In genomic region chr2:156682965-156683364, GRCm38 (mm10) we compare ENCODE assay signal across 16 mouse cellular contexts.
DNase-seq lines count a peak whose midpoint lies in the region; ATAC-seq and TF ChIP-seq lines count a peak whose summit lies in the region.
"Had no signal": no experiment of that assay in that cellular context is flagged by ENCODE, and none has a peak within 500 bp of the region (broad histone marks: within the 10 kb centered on the region; RNA-seq: fewer than 3 reads in every experiment).

No protein-coding gene starts in this region.

- no peaks in the 10 kb centered on the region for H3K27me3 ChIP-seq in testis, adult 2 months (ENCODE audit: control insufficient read depth, insufficient read depth, low read length)

- H3K4me1 ChIP-seq in testis, adult 2 months (ENCODE audit: control insufficient read depth, insufficient read depth, low read length): peaks cover 2% of the 10 kb centered on the region; the same call in 1 of the 2 replicates
- H3K4me1 ChIP-seq: limb, embryonic 12.5 days had no signal

- peak overlapping the region; percentile 43 for H3K4me3 ChIP-seq in testis, adult 2 months (ENCODE audit: control insufficient read depth, low read depth, low read length)
- H3K4me3 ChIP-seq: embryonic facial prominence, embryonic 13.5 days; heart, embryonic 15.5 days; kidney, embryonic 15.5 days; limb, embryonic 12.5 days; neural tube, embryonic 13.5 days had no signal

- H3K36me3 ChIP-seq in testis, adult 2 months (ENCODE audit: control insufficient read depth, insufficient read depth, low read length): no peaks in the 10 kb centered on the region
- H3K36me3 ChIP-seq: embryonic facial prominence, embryonic 13.5 days; heart, embryonic 15.5 days; kidney, embryonic 15.5 days; limb, embryonic 12.5 days; neural tube, embryonic 13.5 days had no signal

- no peak for TF ChIP-seq CTCF in testis, adult 2 months (IDR thresholded peaks at IDR 0.05; ENCODE audit: control insufficient read depth, insufficient read depth, insufficient replicate concordance, low read depth, low read length)

- DNase-seq in adrenal gland, postnatal 14 days: peak; percentile 46
- DNase-seq in adrenal gland, postnatal 10 days: no peak
- DNase-seq in left cerebral cortex, adult 18-20 months (ENCODE audit: low spot score in 2 of 2): peak; percentile 42 to 57
- no peak for DNase-seq in left cerebral cortex, postnatal 10 days (ENCODE audit: extremely low spot score in 1 of 2, low spot score in 2 of 2)
- no peak for DNase-seq in testis, postnatal 10 days (ENCODE audit: low spot score)
- no peak for DNase-seq in gastrocnemius, adult 18-20 months (ENCODE audit: low spot score)
- DNase-seq: cerebellum, adult 9-11 months; thymus, postnatal 14 days had no signal

- intact Hi-C loops in left cerebral cortex, postnatal 10 days (cut with DNase I): no loop called here

- H3K27ac ChIP-seq in testis, adult 2 months (ENCODE audit: control insufficient read depth, insufficient read depth, low read depth, low read length): no peak overlapping the region
- H3K27ac ChIP-seq: embryonic facial prominence, embryonic 13.5 days; heart, embryonic 15.5 days; kidney, embryonic 15.5 days; limb, embryonic 12.5 days; neural tube, embryonic 13.5 days had no signal

- ATAC-seq in megakaryocyte-erythroid progenitor cell, adult 5-6 weeks (replicated peaks; ENCODE audit: low FRiP score, low TSS enrichment, poor library complexity, severe bottlenecking): no peak
- ATAC-seq: hindbrain, embryonic 16.5 days had no signal

- no peak; the same call in 1 of the 2 replicates for TF ChIP-seq POLR2A in testis, adult 2 months (IDR thresholded peaks at IDR 0.05; ENCODE audit: control insufficient read depth, low read depth, low read length)

Comparison
In these comparisons a context has a peak if more than half of its experiments do, and no peak if none do; other contexts are left out.
1. DNase-seq: peak in adrenal gland, postnatal 14 days (single experiment) and left cerebral cortex, adult 18-20 months (2 of 2); none in adrenal gland, postnatal 10 days (single experiment), left cerebral cortex, postnatal 10 days (0 of 2), testis, postnatal 10 days (single experiment) and gastrocnemius, adult 18-20 months (single experiment).